Mouse (Mus musculus) heart, postnatal 25 days (tissue): ENCODE measurements around the gene Crim1. TPM values are rescaled to one million over a fixed set of nuclear protein-coding genes. Genes with fewer than 3 reads are reported as not detected.

Source experiments
- DNase-seq: peaks from one replicate; pipeline ENCODE4 v3.0.0; 2022; ENCODE audit warnings: low spot score
- intact Hi-C: fragments of 180-260 bp; cut with DNase I; formaldehyde crosslinking; loops from one replicate; pipeline ENCODE4 v1.15.1; 2025
- total RNA-seq, 2 experiments: library from RNA; stranded (reverse); gene quantifications; 2 replicates each; pipeline ENCODE4 v1.2.3; 2021

Gene Crim1
- total RNA-seq, 2 experiments from 2014 or later = 45.2 to 48.7 TPM

GRCm38 (mm10) chr17:78313006-78313405, 113.0 kb downstream of the Crim1 start:
- DNase-seq = no peak
- intact Hi-C loops = no loop called here

GRCm38 (mm10) chr17:78313612-78314011, 113.6 kb downstream of the Crim1 start:
- no peak for DNase-seq
- intact Hi-C loops = no loop called here

GRCm38 (mm10) chr17:78315659-78316058, 115.6 kb downstream of the Crim1 start:
- intact Hi-C loops = no loop called here
- DNase-seq = no peak

- DNase-seq = no peak
Observed at GRCm38 (mm10) chr17:78317381-78317780, 117.3 kb downstream of the Crim1 start.

GRCm38 (mm10) chr17:78318810-78319209, 118.8 kb downstream of the Crim1 start:
- no peak for DNase-seq
- intact Hi-C loops = no loop called here

More at GRCm38 (mm10) chr17:78317381-78317780, 117.3 kb downstream of the Crim1 start:
- intact Hi-C loops = no loop called here

- intact Hi-C loops = no loop called here
- peak; percentile 17 for DNase-seq
Observed at GRCm38 (mm10) chr17:78321216-78321835, 121.3 kb downstream of the Crim1 start.

- intact Hi-C loops = no loop called here
- DNase-seq = no peak
Observed at GRCm38 (mm10) chr17:78322369-78323335, 122.6 kb downstream of the Crim1 start.

GRCm38 (mm10) chr17:78325761-78326332, 125.8 kb downstream of the Crim1 start:
- no peak for DNase-seq
- intact Hi-C loops = no loop called here

GRCm38 (mm10) chr17:78326381-78326780, 126.3 kb downstream of the Crim1 start:
- intact Hi-C loops = no loop called here
- no peak for DNase-seq

GRCm38 (mm10) chr17:78327187-78327586, 127.1 kb downstream of the Crim1 start:
- intact Hi-C loops = no loop called here

GRCm38 (mm10) chr17:78328287-78328686, 128.2 kb downstream of the Crim1 start:
- DNase-seq = no peak
- intact Hi-C loops = no loop called here

More at GRCm38 (mm10) chr17:78327187-78327586, 127.1 kb downstream of the Crim1 start:
- DNase-seq = no peak

- intact Hi-C loops = no loop called here
- no peak for DNase-seq
Observed at GRCm38 (mm10) chr17:78331438-78331837, 131.4 kb downstream of the Crim1 start.

- no peak for DNase-seq
- intact Hi-C loops = no loop called here
Observed at GRCm38 (mm10) chr17:78333275-78333674, 133.2 kb downstream of the Crim1 start.

GRCm38 (mm10) chr17:78335250-78335649, 135.2 kb downstream of the Crim1 start:
- intact Hi-C loops = no loop called here
- no peak for DNase-seq

- DNase-seq = no peak
- intact Hi-C loops = no loop called here
Observed at GRCm38 (mm10) chr17:78343688-78344087, 143.6 kb downstream of the Crim1 start.

- DNase-seq = no peak
- intact Hi-C loops = no loop called here
Observed at GRCm38 (mm10) chr17:78347111-78347801, 147.2 kb downstream of the Crim1 start.

- DNase-seq = no peak
- intact Hi-C loops = no loop called here
Observed at GRCm38 (mm10) chr17:78351676-78352499, 151.8 kb downstream of the Crim1 start.

- intact Hi-C loops = no loop called here
- DNase-seq = no peak
Observed at GRCm38 (mm10) chr17:78352500-78352855, 152.4 kb downstream of the Crim1 start.

GRCm38 (mm10) chr17:78354411-78354810, 154.4 kb downstream of the Crim1 start:
- DNase-seq = no peak
- intact Hi-C loops = no loop called here
